Mouse (Mus musculus): ENCODE measurements around the gene Lgals9.
"Not testable (repeated sequence)": the region's sequence is repeated elsewhere in the genome, so short reads cannot be mapped to it uniquely, and the experiment has no call there.

Lgals9 gene

DNA sequence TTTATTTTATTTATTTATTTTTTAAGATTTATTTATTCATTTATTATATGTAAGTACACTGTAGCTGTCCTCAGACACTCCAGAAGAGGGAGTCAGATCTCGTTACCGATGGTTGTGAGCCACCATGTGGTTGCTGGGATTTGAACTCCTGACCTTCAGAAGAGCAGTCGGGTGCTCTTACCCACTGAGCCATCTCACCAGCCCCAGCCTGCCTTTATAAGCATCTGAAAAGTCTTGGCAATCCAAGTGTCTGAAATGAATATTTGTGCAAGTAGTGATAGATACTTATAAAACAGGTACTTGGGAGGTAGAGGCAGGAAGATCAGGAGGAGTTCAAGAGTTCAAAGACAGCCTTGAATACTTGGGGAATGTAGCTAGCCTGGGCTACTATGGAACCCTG is 22.6 kb upstream of the Lgals9 start:
- not testable (repeated sequence) for DNase-seq (ENCODE audit: low spot score in 2 of 2)

DNA sequence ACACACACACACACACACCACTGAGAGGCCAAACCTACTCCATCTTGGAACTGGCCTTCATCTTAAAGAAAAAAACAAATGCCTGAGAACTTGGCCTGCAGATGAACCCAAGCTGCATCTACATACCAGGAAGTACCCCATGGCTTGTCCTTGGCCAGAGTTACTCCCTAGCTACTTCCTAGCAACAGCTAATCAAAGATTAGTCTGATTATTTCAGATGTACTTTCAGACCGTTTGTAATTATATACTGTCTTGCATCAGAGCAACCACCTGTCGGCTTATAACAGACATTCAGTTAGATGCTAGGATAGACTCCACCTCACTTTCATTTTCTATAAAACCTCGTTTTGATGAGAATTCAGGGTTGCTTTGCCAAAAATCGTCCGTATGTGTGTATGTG is 21.7 kb upstream of the Lgals9 start:
- no peak for DNase-seq (ENCODE audit: low spot score in 2 of 2)

GRCm38 (mm10) chr11:79005578-79006394 is 21.0 kb upstream of the Lgals9 start:
- no peak for DNase-seq (ENCODE audit: low spot score in 2 of 2)

- DNase-seq (ENCODE audit: low spot score in 2 of 2), result no peak
These were observed 19.3 kb upstream of the Lgals9 start for GRCm38 (mm10) chr11:79003769-79004638.

DNA sequence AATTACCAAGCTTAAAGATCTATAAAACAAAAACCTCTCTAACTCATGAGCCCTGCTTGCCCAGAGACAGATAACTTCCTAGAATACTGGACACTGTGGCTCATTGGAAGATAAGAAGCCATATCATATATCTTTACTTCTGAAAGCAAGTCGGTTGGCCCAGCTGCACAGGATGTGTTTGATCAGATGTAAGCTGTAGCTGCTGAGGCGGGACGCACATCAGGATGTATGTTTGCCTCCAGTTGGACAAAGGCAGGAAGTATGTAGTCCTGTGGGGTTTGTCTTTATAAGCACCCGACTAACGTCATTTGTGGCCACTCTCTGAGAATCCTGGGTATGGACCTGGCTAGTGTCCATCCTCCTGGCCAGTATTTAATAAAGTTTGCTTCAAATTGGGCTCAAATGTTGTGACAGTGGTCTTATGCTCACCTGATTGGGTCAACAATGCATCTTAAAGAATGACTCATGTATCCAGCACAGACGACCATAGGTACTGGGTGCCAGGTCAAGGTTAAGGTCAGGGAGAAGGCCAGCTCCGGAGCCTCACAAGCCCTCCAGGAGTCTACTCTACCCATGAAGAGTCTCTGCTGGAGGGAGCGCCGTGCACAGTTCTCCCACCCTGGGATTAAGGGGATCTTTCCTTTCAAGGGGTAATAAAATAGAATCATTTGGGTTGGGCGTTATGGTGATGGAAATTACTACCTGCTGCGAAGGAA is 18.5 kb upstream of the Lgals9 start:
- no peak for DNase-seq (ENCODE audit: low spot score in 2 of 2)

DNA sequence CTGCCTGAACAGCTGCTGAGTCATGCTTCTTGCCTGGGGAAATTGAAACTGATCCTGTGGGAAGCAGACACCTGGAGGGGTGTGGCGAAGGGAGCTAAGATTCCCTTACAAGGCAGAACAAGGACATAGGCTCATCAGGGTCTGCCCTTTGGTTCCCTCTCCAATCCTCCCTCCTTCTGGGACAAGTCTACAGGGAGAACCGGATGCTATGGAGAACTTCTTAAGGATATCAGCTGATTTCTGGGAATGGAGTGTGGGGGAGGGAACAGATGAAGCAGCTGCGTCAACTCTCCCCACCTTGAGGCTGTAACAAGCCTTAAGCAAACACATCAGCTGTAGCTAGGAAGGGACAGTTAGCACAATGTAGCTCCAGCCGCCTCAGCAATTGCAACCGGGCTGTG is 17.8 kb upstream of the Lgals9 start:
- DNase-seq (ENCODE audit: low spot score in 2 of 2), result no peak

- DNase-seq (ENCODE audit: low spot score in 2 of 2), result no peak
These were observed 17.1 kb upstream of the Lgals9 start for GRCm38 (mm10) chr11:79001871-79002270.

DNA sequence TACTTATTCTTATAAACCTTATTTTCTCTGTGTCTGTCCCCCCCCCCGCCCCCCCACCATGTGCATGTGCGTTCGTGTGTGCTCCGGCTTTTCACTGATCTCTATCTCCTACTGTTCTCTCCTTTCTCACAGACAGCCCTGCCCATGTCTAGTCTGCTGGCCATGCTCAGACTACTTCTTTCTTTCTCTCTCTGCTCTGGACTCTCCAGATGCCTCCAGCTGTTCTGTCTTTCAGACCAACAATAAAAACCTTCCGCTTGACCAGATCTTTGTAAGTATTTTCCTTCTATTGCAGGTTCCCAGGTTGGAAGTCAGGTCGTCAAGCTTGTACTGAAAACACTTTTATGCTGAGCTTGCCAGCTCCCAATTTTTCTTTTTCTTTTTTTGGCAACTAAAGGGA is 14.4 kb upstream of the Lgals9 start:
- DNase-seq (ENCODE audit: low spot score in 2 of 2), result no peak

GRCm38 (mm10) chr11:78990875-78991543 is 6.3 kb upstream of the Lgals9 start:
- not testable (repeated sequence) for DNase-seq (ENCODE audit: low spot score in 2 of 2)

- DNase-seq (ENCODE audit: low spot score in 2 of 2), result no peak
These were observed 5.3 kb upstream of the Lgals9 start for GRCm38 (mm10) chr11:78990096-78990495.

GRCm38 (mm10) chr11:78989206-78989605 is 4.5 kb upstream of the Lgals9 start:
- DNase-seq (ENCODE audit: low spot score in 2 of 2), result not testable (repeated sequence)

DNA sequence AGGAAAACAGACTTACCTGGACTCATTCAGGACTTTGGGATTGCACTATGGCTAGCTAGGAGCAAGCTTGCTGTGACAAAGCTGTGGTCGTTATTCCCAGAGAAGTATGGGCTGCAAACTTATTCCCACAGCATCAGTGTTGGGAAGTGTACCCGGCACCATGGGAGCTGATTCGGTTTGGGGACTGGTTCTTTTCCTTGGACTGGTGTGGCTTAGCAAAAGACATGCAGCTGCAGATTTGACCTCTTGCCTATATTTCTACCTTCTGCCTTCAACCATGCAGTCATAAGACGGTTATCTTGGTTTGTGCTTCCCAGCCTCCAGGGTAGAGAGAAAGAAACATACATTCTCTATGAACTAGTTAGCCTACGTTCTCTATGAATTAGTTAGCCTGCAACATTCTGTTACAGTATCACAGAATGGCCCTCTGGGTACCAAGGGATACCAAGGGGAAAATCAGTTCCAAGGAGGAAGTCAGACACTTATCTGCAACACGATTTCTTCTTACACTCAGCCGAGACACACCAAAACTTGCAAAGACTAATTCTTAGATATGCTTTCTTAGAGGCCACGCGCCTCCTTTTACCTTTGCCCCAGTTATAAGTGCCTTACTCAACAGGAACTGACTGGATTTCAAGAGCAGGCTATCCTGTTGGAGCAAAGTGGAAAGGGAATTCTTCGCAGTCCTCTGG is 1.7 kb upstream of the Lgals9 start:
- DNase-seq (ENCODE audit: low spot score in 2 of 2), result no peak

DNA sequence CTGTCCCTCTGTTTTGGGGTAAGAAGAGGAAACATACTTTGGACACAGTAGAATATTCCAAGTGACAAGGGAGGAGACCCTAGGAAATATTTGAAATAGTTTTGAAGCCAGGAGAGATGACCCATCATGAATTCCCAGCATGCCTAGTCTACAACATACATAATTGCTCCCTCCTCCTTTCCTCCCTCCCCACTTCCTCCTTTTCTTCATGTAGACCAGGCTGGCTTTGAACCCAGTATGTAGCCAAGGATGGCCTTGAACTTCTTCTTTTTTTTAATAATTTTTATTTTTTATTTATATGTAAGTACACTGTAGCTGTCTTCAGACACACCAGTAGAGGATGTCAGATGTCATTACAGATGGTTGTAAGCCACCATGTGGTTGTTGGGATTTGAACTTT is 759 bp upstream of the Lgals9 start:
- DNase-seq (ENCODE audit: low spot score in 2 of 2), result no peak

GRCm38 (mm10) chr11:78983539-78983938 is 1.2 kb downstream of the Lgals9 start:
- no peak for DNase-seq (ENCODE audit: low spot score in 2 of 2)

DNA sequence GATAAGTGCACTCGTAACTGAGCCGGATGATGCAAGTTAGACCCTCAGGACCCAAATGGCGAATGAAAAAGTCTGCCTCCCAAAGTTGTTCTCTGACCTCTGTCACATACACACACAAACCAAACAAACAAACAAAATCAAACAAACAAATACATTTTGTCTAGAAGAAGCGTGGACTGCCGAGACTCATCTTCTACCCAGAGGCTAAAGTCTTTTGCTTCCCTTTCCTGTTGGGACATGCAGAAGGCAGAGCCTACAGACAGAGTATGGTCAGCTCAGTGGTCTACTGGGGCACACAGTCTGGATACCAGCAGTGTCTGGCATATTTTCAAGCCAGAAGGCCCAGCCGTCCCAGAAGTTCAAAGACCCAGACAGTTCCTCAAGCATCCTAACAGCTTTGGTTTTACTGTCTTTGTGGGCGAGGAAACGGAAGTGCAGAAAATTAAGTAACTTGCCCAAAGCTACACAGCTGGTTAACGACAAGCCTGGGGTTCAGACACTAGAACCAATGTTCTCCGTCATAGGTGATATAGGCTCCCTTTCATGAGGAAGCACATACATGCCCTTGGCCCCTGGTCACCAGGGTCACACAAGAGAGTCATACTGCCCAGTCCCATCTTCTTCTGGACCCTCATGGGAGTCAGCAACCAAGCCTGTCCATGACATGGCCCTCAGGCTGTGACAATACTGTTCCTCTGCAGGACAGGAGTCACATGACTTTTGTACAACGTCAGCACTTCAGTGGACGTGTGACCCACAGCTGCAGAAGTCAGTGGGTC is 2.0 kb downstream of the Lgals9 start:
- DNase-seq (ENCODE audit: low spot score in 2 of 2), result no peak

DNA sequence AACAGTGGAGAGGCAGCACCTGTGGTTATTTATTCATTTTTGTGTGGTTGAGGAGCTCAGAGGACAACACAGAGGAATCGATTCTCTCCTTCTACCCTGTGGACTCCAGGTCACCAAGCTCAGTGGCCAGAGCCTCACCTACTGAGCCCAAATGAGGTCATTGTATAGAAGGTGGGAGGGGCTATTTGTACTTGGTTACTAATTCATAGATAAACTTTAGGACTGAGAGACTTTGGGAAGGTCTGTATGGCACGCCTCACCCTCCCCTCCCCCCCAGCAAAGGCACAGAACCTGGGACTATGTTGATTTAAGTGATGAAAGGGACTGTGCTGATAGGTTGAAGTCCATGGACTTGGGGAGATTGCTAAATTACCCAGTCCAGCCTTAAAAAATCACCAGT is 2.7 kb downstream of the Lgals9 start:
- no peak for DNase-seq (ENCODE audit: low spot score in 2 of 2)

- no peak for DNase-seq (ENCODE audit: low spot score in 2 of 2)
These were observed 4.6 kb downstream of the Lgals9 start for GRCm38 (mm10) chr11:78980083-78980634.

DNA sequence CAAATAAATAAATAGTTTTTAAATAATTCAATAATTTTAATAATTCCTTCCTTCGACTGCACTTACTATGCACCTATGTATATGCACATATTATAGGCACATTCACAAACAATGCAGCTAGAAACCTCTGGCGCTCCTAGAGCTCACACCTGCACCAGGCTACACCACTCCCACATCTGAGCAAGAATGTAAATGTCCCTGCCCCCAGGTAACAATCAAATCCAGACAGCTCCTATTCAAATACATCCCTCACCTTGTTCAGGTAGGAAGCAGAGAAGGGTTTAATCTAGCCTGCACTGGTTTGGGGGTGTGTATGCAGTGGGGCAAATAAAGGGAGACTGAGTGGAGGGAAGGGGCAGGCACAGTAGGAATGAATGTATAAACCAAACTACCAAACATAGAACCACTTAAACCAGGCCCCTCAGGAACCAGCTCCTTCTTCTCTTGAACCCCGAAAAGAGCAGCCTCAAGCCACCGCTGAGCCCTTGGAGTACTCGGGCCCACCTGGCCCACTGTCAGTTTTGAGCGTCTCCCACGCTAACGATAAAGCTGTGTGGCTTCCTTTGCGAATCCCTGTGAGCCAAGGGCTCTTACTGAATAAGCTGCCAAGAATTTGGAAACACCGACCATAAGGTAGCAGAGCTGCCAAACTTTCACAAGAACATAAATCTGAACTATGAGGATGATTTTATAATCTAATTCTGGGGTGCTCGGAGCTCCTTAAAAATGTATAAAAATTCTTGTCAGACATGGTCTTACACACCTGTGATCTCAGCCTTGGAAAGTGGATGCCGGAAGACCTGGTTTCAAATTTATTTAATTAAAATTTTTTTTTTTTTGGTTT is 6.3 kb downstream of the Lgals9 start:
- DNase-seq (ENCODE audit: low spot score in 2 of 2), result no peak
